Mouse (Mus musculus) layer of hippocampus, adult 2 months (tissue): ENCODE data around the gene Slc35f6. TPM values are rescaled to one million over a fixed set of nuclear protein-coding genes. Genes with fewer than 3 reads are reported as not detected.
A peak's percentile ranks its signal among the peaks of the same experiment; 100 is the strongest.

Experiments used
- DNase-seq, 2 experiments: peaks; one replicate each; pipeline ENCODE4 v3.0.0; 2022; ENCODE audit warnings: low spot score in 2 of 2
- H3K27ac ChIP-seq: fragments of 200-600 bp; 2 replicates; pipeline ENCODE4 v1.8.1; 2022
- H3K4me3 ChIP-seq: fragments of 200-600 bp; 2 replicates; pipeline ENCODE4 v1.8.1; 2022; ENCODE audit warnings: mild to moderate bottlenecking
- CTCF ChIP-seq: fragments of 200-600 bp; conservative IDR thresholded peaks from 2 replicates; pipeline ENCODE4 v1.8.1; 2022; ENCODE audit warnings: antibody characterized with exemption, mild to moderate bottlenecking, moderate library complexity
- total RNA-seq, 2 experiments: library from RNA; stranded (reverse); gene quantifications; 2 replicates each; pipeline ENCODE4 v1.2.3; 2021

Gene Slc35f6
- total RNA-seq, 2 experiments from 2014 or later: 39.2 to 39.9 TPM

DNA sequence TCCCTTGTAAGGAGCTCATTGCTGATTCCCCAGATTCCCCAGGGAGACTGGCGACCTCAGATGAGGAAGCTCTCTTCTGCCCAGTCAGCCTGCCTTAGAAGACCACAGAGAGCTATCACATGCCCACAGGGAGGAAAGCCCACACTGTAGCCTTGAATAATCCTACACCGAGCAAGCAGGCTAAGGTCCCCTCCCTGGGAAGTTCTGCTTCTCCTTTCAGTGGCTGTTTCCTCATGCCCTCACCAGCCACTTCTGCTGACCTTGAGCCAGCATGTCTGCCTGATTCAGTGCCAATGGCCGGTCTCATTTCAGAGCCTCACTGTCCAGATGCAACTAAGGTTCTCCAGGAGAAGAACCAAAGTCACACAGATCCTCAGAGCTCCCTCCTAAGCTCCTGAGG lies 3.0 kb downstream of the Slc35f6 start:
- Histone ChIP-seq H3K27ac (no peak overlapping the region), H3K4me3 (no peak overlapping the region)
- no peak for DNase-seq
- TF ChIP-seq CTCF: no peak

DNA sequence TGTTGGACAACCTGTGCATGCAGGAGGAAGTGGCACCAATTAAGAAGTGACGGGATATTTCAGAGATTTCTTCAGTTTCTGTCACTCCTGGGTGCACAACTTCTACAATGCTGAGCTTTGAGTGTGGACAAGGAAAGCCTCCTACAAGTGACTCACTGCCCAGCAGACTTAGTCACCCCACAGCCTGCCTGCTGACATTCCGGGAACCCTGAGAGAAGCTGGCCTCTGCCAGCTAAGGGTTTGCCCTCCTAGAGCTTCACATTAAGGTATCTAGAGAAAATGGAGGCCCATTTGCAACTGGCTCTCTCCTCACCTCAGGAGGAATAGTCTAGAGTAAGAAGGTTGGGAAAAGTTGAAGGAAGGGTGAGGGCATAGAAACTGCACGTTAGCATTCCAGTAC lies 3.8 kb downstream of the Slc35f6 start:
- TF ChIP-seq CTCF: no peak
- DNase-seq: no peak
- H3K27ac ChIP-seq: no peak overlapping the region
- no peak overlapping the region for H3K4me3 ChIP-seq

DNA sequence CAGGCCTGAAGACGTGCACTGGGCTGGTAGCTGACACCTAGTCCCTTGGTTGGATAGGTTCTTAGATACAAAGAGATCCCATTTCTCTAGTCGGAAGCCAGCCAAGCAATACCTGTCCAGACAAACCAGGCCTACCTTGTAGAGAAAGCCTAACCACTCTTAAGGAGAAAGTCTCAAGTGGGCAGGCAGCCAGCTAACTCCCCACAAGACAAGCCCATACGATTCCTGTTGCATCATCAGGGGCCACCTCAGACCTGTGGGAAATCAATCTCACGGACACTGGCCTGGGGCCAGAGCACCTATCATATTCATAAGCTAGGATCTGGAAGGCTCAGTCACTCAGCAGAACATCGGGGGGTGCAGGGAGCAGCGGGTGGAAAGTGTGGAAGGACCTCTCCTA lies 5.5 kb downstream of the Slc35f6 start:
- no peak for TF ChIP-seq CTCF
- no peak for DNase-seq
- Histone ChIP-seq H3K27ac (no peak overlapping the region), H3K4me3 (no peak overlapping the region)

DNA sequence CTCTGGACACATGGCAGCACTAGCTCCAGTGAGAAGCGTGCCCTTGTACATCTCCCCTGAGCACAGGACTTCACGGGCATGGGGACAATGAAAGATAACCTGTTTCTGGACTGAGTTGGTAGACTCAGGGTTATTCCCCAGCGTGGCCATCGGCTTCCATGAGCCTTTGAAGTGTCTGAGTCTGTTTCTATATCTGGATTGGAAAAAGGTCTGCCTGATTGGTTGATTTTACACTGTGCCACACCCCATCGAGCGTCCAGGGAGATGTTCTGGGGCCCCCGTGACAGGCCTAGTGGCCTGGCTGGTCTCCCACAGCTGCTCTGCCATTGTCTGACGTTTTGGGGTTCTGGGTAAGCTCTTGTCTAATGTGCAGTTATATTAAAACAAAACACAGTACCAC lies 7.3 kb downstream of the Slc35f6 start:
- DNase-seq: no peak
- TF ChIP-seq CTCF: no peak
- no peak overlapping the region for H3K4me3 ChIP-seq
- H3K27ac ChIP-seq: no peak overlapping the region

DNA sequence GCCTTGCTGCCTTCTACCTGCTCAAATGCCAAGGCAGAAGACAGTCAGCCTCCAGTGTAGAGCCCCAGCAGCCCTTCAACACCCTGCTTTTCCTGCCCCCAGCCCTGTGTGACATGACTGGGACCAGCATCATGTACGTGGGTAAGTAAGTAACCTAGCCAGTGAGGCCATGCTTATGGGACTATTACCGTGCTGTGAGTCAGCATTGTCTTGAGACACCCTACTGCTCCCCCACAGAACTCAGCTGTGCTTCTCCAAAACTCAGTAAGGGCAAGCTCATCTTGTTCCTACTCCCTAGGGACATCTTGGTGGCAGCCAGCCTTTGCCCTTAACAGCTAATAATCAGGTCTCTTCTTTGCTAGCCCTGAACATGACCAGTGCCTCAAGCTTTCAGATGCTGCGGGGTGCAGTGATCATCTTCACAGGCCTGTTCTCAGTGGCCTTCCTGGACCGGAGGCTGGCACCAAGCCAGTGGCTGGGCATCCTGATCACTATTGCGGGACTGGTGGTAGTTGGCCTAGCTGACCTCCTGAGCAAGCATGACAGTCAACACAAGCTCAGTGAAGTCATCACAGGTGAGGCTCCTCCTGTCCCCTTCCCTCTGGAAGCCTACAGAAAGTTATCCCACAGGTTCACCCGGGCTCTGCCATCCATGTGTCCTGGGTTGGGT lies 7.9 kb downstream of the Slc35f6 start:
- no peak for TF ChIP-seq CTCF
- Histone ChIP-seq H3K27ac (no peak overlapping the region), H3K4me3 (no peak overlapping the region)
- DNase-seq: no peak

DNA sequence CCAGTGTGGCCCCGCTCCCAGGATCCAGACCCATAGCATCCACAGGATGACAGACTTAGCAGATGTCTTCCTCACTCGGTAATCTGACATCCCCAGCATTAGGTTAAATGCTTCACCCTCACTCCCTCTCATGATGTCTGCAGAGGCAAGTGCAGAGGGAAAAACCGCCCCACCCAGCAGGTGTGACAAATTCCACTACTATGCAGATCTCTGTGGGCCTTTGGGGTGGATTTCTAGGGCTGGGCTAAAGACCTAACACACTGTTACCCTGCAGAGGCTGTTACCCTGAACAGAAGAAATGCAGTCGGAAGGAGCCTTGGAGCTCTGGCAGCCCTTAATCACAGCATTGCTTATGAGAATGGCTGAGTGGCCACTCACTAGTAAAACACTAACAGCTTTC lies 11.3 kb downstream of the Slc35f6 start:
- DNase-seq: no peak
- no peak for TF ChIP-seq CTCF
- Histone ChIP-seq H3K27ac (no peak overlapping the region), H3K4me3 (no peak overlapping the region)

DNA sequence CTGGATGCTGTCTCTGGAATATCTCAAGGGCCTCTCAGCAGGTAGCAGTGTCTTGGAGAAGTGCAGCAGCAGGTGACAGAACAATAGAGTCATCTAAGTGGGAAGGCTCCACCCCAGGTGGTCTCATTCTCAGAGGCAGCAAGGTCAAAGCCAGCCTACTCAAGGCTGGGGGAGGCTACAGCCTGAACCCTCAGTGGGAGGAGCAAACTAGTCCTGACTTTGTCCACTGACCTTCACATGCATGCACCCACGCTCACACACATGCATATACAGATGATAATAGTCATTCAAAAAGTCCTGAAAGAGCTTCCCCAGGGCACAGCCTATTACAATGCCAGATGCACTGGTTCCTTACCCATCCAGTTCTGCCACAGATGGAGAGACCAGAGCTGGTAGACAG lies 12.5 kb downstream of the Slc35f6 start:
- Histone ChIP-seq H3K27ac (no peak overlapping the region), H3K4me3 (no peak overlapping the region)
- TF ChIP-seq CTCF: no peak
- DNase-seq: no peak

DNA sequence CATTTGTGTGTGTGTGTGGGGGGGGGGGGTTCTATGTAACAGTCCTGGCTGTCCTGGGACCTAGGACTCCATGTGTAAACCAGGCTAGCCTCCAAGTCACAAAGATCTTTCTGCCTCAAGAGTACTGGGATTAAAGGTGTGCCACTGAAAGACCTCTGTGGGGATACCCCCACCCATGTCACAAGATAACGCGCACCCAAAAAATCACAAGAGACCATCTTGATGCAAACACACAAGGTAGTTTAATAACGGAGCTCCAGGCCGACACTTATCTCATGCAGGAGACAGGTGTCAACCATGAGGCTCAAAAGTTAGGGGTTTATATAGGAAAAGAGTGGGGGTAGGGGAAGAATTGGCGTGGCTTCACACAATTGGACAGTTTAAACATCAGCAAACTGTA lies 13.1 kb downstream of the Slc35f6 start:
- no peak for TF ChIP-seq CTCF
- Histone ChIP-seq H3K4me3 (no peak overlapping the region), H3K27ac (no peak overlapping the region)
- no peak for DNase-seq

DNA sequence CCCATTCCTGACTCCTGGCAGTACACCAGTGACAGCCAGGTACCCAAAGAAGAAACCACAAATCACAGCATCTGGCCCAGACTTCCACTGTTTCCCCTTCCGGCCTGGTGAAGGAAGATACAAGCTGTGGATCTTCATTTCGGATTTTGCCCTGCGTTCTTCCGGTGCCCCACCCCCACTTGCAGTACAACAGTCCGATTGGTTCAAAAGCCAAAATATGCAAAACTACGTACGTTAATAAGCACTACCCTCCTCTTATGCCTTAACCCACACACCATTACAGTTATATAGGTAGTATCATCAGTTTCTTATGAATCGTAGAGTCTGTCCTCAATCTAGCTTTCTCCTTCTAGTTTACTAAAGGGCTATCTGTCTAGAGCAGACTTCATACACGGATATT lies 17.6 kb downstream of the Slc35f6 start:
- no peak for DNase-seq
- peak overlapping the region; percentile 98 for H3K27ac ChIP-seq
- no peak overlapping the region for H3K4me3 ChIP-seq
- no peak for TF ChIP-seq CTCF

DNA sequence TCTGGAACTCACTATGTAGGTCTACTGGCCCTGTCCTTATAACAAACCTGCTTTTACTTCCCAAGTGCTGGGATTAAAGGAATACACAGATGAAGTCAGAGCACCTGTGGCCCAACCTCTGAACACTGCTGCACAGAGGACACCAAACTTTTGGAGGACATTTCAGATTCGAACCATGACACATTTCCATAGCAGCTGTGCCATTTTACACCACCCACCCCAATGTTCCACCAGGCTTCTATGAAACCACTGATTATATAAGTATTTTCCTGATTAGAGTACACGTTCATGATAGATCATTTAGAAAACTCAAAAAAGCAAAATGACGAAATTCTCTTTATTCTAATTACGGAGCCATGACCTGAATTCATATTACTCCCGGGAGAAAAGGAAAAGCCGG lies 18.2 kb downstream of the Slc35f6 start:
- no peak for TF ChIP-seq CTCF
- Histone ChIP-seq H3K4me3 (peak overlapping the region; percentile 88), H3K27ac (peak overlapping the region; percentile 98)
- DNase-seq: peak; percentile 58 to 78

DNA sequence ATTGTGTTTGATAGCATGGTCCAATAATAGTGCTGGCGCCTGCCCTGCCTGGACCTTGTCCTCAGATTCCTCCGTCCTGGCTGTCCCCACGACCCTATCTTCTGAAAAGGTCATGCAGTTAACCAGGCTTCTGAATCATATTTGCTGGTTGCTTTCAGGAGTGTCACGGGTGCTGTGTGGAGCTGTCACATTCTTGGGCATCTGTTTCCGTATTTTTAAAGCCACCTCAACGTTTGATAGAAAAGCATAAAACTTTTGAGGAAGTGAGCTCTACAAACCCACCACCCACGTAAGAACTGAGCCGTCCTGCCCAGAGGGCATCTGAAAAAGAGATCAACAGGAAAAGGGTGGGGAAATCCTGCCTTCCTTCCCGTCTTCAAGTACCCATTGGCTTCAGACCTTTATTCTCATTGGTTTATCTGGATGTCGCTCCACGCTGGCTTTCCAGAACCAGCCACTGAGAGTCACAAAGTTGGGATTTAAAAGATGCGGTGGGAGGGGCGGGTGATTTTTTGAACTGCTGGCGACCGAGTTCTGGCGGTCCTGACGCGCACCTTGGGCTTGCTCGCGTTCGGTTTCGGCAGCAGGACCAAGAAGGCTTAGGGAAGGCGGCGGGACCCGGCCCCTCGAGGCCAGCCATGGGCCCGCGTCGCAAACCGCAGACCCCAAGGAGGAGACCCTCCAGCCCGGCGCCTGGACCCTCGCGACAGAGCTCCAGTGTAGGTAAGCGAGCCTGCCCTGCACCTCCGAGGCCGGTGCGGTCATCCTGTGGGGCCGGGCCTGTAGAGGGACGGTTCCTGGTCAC lies 18.9 kb downstream of the Slc35f6 start, which contains the start of gene Cenpa:
Gene Cenpa, plus strand, starts transcription at position 387 of the 805 bp plus-strand sequence.
- peak within 1 kb of the TSS; percentile 88 for H3K4me3 ChIP-seq
- H3K27ac ChIP-seq: peak within 1 kb of the TSS; percentile 98
- TF ChIP-seq CTCF: no peak; the same call in 1 of the 2 replicates
- DNase-seq: peak; percentile 88 to 95

DNA sequence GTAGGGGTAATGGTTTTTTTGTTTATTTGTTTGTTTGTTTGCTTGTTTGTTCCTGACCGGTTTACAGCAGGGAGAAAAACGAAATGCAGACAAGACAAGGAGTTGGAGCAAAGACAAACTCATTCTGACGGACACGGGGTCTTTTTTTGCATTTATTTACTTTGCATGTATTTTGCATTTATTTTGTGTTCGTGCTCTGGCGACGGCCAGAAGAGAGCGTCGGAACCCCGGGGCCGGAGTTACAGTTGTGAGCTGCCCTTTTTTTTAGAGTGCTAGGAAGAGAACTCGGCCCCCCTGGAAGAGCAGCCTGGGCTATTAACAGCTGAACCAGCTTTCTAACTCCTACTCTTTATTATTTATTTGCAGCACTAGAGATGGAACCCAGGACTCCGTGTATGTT lies 19.5 kb downstream of the Slc35f6 start:
- Histone ChIP-seq H3K4me3 (peak overlapping the region; percentile 88), H3K27ac (peak overlapping the region; percentile 3; the same call in 1 of the 2 replicates)
- no peak for DNase-seq
- TF ChIP-seq CTCF: no peak

DNA sequence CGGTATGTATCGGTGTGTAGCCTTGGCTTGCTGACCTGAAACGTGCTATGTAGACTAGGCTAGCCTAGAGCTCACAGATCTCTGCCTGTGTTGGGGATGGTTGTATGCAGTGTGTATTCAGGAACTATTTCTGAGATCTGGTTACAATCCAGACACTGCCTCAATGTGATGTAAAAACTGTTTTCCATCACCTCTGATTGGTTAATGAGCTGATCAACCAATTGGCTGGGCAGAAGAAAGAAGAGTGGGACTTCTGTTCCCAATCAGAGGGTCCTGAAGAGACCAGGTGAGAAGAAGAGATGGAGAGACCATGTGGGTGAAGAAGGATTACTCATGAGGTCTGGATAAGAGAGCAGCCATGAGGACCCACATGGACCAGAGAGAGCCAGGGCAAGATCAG lies 20.0 kb downstream of the Slc35f6 start:
- H3K4me3 ChIP-seq: peak overlapping the region; percentile 88; the same call in 1 of the 2 replicates
- H3K27ac ChIP-seq: no peak overlapping the region
- no peak for DNase-seq
- no peak for TF ChIP-seq CTCF
